Mouse (Mus musculus) ES-E14 (cell line): ENCODE measurements around the gene Cox18. TPM values are rescaled to one million over a fixed set of nuclear protein-coding genes. Genes with fewer than 3 reads are reported as not detected.
A peak's percentile ranks its signal among the peaks of the same experiment; 100 is the strongest.

ENCODE experiments used
- DNase-seq: peaks from one replicate; pipeline ENCODE4 v3.0.0-alpha.2; 2013; ENCODE audit warnings: low read depth, low spot score
- H3K27ac ChIP-seq: 2 replicates; pipeline ENCODE4 v1.5.1; 2012; ENCODE audit warnings: low read depth, mild to moderate bottlenecking, low read length, moderate library complexity, mixed read lengths; ENCODE audit not compliant: poor library complexity, insufficient read depth, severe bottlenecking
- H3K36me3 ChIP-seq: 2 replicates; pipeline ENCODE4 v1.6.1; 2012; ENCODE audit warnings: mild to moderate bottlenecking, low read length, moderate library complexity, mixed read lengths; ENCODE audit not compliant: control insufficient read depth, poor library complexity, insufficient read depth, severe bottlenecking
- H3K4me1 ChIP-seq, 2 experiments: fragments of 150-350 bp in 1 of 2; sonication (generic) in 1 of 2; 2 replicates each; pipeline ENCODE4 v1.6.1; 2012; ENCODE audit warnings: low read length in 2 of 2, mild to moderate bottlenecking in 1 of 2, mixed read lengths in 1 of 2; ENCODE audit not compliant: control insufficient read depth in 2 of 2, insufficient read depth in 2 of 2, poor library complexity in 1 of 2
- H3K4me3 ChIP-seq, 2 experiments: fragments of 150-350 bp in 1 of 2; sonication (generic) in 1 of 2; 2 replicates each; pipeline ENCODE4 v1.5.1; 2012; ENCODE audit warnings: low read length in 2 of 2, low read depth in 1 of 2, mild to moderate bottlenecking in 1 of 2, mixed read lengths in 1 of 2; ENCODE audit not compliant: insufficient read depth in 1 of 2, poor library complexity in 1 of 2, severe bottlenecking in 1 of 2
- H3K9ac ChIP-seq: 2 replicates; pipeline ENCODE4 v1.6.1; 2012; ENCODE audit warnings: low read depth, mild to moderate bottlenecking, low read length, mixed read lengths; ENCODE audit not compliant: poor library complexity, insufficient read depth, severe bottlenecking
- H3K9me3 ChIP-seq: fragments of 150-350 bp; sonication (generic); 2 replicates; pipeline ENCODE4 v1.6.1; 2012; ENCODE audit warnings: low read depth, mild to moderate bottlenecking, low read length; ENCODE audit not compliant: control insufficient read depth, insufficient read depth
- CHD2 ChIP-seq: IDR thresholded peaks from 2 replicates; pipeline ENCODE4 v1.6.1; 2014; ENCODE audit warnings: mild to moderate bottlenecking, low read depth, low read length, inconsistent platforms
- HCFC1 ChIP-seq: IDR thresholded peaks from 2 replicates; pipeline ENCODE4 v1.6.1; 2012; ENCODE audit warnings: low read length, inconsistent platforms, borderline replicate concordance; ENCODE audit not compliant: insufficient read depth
- MAFK ChIP-seq: IDR thresholded peaks from 2 replicates; pipeline ENCODE4 v1.6.1; 2014; ENCODE audit warnings: mild to moderate bottlenecking, low read depth, low read length, inconsistent platforms; ENCODE audit not compliant: insufficient read depth
- ZC3H11A ChIP-seq: IDR thresholded peaks from 2 replicates; pipeline ENCODE4 v1.6.1; 2012; ENCODE audit warnings: low read depth, mild to moderate bottlenecking, inconsistent platforms, low read length, borderline replicate concordance
- ZNF384 ChIP-seq: IDR thresholded peaks from 2 replicates; pipeline ENCODE4 v1.6.1; 2012; ENCODE audit warnings: low read depth, low read length, inconsistent platforms
- in situ Hi-C, 2 experiments: fragments of 600-800 bp; cut with MboI; formaldehyde crosslinking; loops; one replicate each; pipeline ENCODE4 v1.15.1; 2025; ENCODE audit warnings: low sequenced_read_pairs in 2 of 2, inconsistent platforms in 1 of 2; ENCODE audit not compliant: unreplicated experiment in 2 of 2
- total RNA-seq: library from RNA; depleted of rRNA; stranded (reverse); fragments of 300-350 nt; gene quantifications from 2 replicates; pipeline ENCODE4 v1.2.3, GENCODE M21; 2012

The Cox18 gene
- total RNA-seq, 1 experiment, result 38.1 TPM

GRCm38 (mm10) chr5:90229760-90230159 lies 6.0 kb upstream of the Cox18 start:
- H3K36me3 ChIP-seq, result peaks cover 10% of the 10 kb centered on the region
- H3K27ac ChIP-seq, result no peak overlapping the region
- TF ChIP-seq ZNF384, result no peak
- no peaks in the 10 kb centered on the region for H3K4me1 ChIP-seq
- in situ Hi-C loops, result loop anchor here in 1 of 2 experiments (10.0 kb wide), 1 partner anchor 135 kb away; the partner anchor contains the start of genes Ankrd17 and Gm9958
- no peak overlapping the region for H3K9ac ChIP-seq
- DNase-seq, result no peak
- H3K9me3 ChIP-seq, result no peaks in the 10 kb centered on the region
- H3K4me3 ChIP-seq, result no peak overlapping the region

DNA sequence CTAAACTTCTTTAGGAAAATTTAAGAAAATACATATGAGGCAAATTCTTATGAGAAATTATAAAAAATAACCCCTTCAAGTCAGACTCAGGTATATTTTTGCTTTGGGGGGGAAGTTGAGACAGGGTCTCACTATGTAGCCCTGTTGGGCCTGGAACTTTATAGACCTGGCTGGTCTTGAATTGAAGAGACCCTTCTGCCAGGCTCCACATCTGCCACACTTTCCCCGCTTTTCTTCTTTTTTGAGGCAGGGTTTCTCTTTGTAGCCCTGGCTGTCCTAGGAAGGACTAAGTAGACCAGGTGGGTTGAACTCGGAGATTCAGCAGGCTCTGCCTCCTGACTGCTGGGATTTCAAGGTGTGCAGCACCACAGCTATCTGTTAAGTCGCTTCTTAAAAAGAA lies 2.9 kb upstream of the Cox18 start:
- in situ Hi-C loops, result loop anchor here in 1 of 2 experiments (10.0 kb wide), 1 partner anchor 138 kb away; the partner anchor contains the start of genes Ankrd17 and Gm9958

GRCm38 (mm10) chr5:90224730-90225129 lies 929 bp upstream of the Cox18 start:
- H3K36me3 ChIP-seq, result peaks cover 5% of the 10 kb centered on the region

More for the DNA sequence above, 2.9 kb upstream of the Cox18 start:
- DNase-seq, result no peak
- no peaks in the 10 kb centered on the region for H3K9me3 ChIP-seq
- H3K4me1 ChIP-seq, result no peaks in the 10 kb centered on the region
- H3K27ac ChIP-seq, result no peak overlapping the region
- H3K9ac ChIP-seq, result no peak overlapping the region
- TF ChIP-seq ZNF384 (no peak), CHD2 (no peak), HCFC1 (no peak), ZC3H11A (no peak), MAFK (no peak)
- peaks cover 6% of the 10 kb centered on the region for H3K36me3 ChIP-seq
- no peak overlapping the region for H3K4me3 ChIP-seq

GRCm38 (mm10) chr5:90222937-90223336 lies 864 bp downstream of the Cox18 start:
- no peak for DNase-seq
- Histone ChIP-seq H3K9me3 (no peaks in the 10 kb centered on the region), H3K9ac (peak overlapping the region; percentile 98), H3K27ac (no peak overlapping the region; the same call in 1 of the 2 replicates), H3K4me3 (peak overlapping the region; percentile 75 to 96), H3K4me1 (0 out of 4 replicates have a peak, but pooled peaks cover 0 to 2% of the 10 kb centered on the region in 2 experiments), H3K36me3 (peaks cover 9% of the 10 kb centered on the region)
- TF ChIP-seq HCFC1 (no peak), MAFK (no peak), ZNF384 (no peak), ZC3H11A (no peak), CHD2 (no peak)
- in situ Hi-C loops, result loop anchor here in 1 of 2 experiments (10.0 to 25.0 kb wide), 3 partner anchors 142 to 689 kb away; partner anchors contain the start of genes Ankrd17, Cxcl2 and Gm9958

More at GRCm38 (mm10) chr5:90224730-90225129, 929 bp upstream of the Cox18 start:
- in situ Hi-C loops, result loop anchor here in 1 of 2 experiments (10.0 to 25.0 kb wide), 3 partner anchors 140 to 688 kb away; partner anchors contain the start of genes Ankrd17, Cxcl2 and Gm9958
- Histone ChIP-seq H3K27ac (no peak overlapping the region), H3K4me3 (peak overlapping the region in 1 of 2 experiments; percentile 79; a peak in 2 of 4 replicates), H3K4me1 (0 out of 4 replicates have a peak, but pooled peaks cover 0 to 2% of the 10 kb centered on the region in 2 experiments), H3K9me3 (no peaks in the 10 kb centered on the region), H3K9ac (no peak overlapping the region; the same call in 1 of the 2 replicates)
- TF ChIP-seq ZC3H11A (no peak), CHD2 (no peak)
- DNase-seq, result no peak

- Histone ChIP-seq H3K4me1 (0 out of 4 replicates have a peak, but pooled peaks cover 0 to 2% of the 10 kb centered on the region in 2 experiments), H3K36me3 (peaks cover 28% of the 10 kb centered on the region), H3K4me3 (no peak overlapping the region), H3K27ac (no peak overlapping the region), H3K9me3 (no peaks in the 10 kb centered on the region), H3K9ac (no peak overlapping the region)
- in situ Hi-C loops, result loop anchor here in 1 of 2 experiments (25.0 kb wide), 2 partner anchors 370 to 695 kb away; partner anchors contain the start of gene Cxcl2
- no peak for TF ChIP-seq HCFC1
- no peak for TF ChIP-seq ZNF384
- no peak for DNase-seq
Measured at GRCm38 (mm10) chr5:90217791-90218190, 6.0 kb downstream of the Cox18 start.
